Mouse (Mus musculus) layer of hippocampus, postnatal 25 days (tissue): Measurements from ENCODE around the gene Rcsd1. TPM values are rescaled to one million over a fixed set of nuclear protein-coding genes. Genes with fewer than 3 reads are reported as not detected.

Source experiments
- DNase-seq, 2 experiments: peaks; one replicate each; pipeline ENCODE4 v3.0.0; 2022; ENCODE audit warnings: mixed read lengths in 2 of 2, low spot score in 1 of 2; ENCODE audit errors: extremely low spot score in 1 of 2
- total RNA-seq, 2 experiments: library from RNA; stranded (reverse); gene quantifications; 2 replicates each; pipeline ENCODE4 v1.2.3; 2021

Rcsd1 gene
- total RNA-seq, 2 experiments from 2014 or later, result 4.3 to 4.8 TPM

DNA sequence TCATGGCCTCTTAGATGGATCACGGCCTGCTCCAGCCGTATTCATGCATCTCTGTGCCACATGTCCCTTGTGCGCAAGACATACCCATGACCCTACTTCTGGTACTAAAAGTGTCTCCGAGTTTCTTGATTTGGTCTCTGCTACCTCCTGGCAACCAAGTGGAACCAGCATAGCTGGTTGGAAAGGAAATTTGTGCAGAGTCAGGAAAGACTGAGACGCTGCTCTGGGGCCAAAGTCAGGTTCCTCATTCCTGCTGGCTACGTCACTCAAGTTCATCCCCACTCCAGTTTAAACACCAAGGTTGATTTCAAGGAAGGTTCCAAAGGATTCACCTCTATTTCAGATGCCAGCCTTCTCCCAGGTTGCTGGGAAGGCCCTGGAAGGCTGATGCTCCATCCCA, 42.6 kb downstream of the Rcsd1 start:
- DNase-seq, result no peak

- no peak for DNase-seq
These were observed 43.8 kb downstream of the Rcsd1 start for GRCm38 (mm10) chr1:165665758-165666157.

GRCm38 (mm10) chr1:165663277-165663676, 46.3 kb downstream of the Rcsd1 start:
- DNase-seq, result no peak

DNA sequence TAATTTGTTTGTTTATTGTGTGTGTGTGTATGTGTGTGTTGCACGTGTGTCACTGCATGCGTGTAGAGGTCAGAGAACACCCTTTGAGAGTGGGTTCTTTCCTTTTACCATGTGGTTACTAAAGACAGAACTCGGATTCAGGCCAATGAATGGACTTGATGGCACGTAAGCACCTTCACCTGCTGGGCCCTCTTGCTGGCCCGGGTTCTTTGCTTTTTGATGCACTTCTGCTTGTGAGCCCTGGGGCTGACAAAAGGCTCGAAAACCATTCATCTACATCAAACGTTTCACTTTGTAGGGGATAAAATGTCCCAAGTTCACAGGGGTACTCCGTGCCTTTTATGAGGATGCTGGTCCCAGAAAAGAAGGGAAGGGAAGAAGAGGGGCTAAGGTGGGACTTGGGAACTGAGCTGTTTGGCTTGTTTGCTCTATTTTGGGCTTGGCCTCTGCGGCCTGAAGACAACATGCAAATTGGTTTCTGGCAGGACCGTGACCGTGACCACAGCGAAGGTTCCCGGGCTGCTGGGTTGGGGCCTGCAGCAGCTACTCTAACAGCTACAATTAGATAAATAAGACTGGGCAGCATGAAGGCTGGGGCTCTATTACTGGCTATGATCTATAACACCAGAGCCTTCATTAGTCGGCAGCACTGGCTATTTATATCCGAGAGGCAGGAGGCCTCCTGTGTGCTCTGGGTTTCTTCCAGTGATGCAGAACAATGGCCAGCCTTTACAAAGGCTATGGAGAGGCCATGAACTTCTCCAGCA, 46.9 kb downstream of the Rcsd1 start:
- DNase-seq, result no peak

- no peak for DNase-seq
These were observed 47.8 kb downstream of the Rcsd1 start for GRCm38 (mm10) chr1:165661725-165662124.

DNA sequence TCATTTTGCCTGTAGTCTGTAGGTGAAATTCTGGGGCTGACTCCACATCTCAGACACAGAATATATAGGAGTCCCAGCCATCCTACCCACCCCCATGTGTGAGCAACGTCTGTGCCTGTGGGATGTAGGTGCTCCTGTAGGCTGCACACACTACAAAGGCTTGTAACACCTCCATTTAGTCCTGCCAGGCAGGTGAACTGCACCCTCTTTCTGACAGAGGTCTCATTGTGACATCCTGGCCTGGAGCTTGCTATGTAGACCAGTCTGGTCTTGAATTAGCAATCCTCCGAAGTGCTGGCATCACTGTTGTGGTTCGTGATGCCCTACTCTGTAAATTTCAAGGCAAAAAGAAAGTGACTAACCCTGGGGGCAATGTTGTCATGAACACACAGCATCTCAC, 48.4 kb downstream of the Rcsd1 start:
- no peak for DNase-seq

DNA sequence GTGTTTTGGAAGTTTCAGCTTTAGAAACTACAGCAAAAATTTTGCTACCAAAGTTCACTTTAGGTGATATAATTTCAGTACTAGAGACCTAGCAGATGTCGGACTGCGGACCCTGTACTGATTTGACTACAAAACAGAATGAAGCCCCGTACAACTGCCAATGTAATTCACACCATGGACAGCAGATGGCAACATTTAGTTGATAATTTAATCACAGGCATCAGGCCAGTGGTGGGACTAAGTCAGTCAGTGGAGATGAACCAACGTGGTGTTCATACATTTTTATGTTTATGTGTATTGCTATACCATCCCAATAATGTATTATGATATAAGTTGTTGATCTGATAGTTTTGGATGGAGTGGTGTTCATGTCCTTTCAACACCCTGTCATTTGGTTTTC, 48.8 kb downstream of the Rcsd1 start:
- DNase-seq, result peak; percentile 36 to 73

- peak; percentile 46 to 73 for DNase-seq
These were observed 51.0 kb downstream of the Rcsd1 start for GRCm38 (mm10) chr1:165658602-165659001.

GRCm38 (mm10) chr1:165655482-165655881, 54.1 kb downstream of the Rcsd1 start:
- no peak for DNase-seq

- peak in 1 of 2 experiments; percentile 26 for DNase-seq
These were observed 54.5 kb downstream of the Rcsd1 start for GRCm38 (mm10) chr1:165655022-165655421.

DNA sequence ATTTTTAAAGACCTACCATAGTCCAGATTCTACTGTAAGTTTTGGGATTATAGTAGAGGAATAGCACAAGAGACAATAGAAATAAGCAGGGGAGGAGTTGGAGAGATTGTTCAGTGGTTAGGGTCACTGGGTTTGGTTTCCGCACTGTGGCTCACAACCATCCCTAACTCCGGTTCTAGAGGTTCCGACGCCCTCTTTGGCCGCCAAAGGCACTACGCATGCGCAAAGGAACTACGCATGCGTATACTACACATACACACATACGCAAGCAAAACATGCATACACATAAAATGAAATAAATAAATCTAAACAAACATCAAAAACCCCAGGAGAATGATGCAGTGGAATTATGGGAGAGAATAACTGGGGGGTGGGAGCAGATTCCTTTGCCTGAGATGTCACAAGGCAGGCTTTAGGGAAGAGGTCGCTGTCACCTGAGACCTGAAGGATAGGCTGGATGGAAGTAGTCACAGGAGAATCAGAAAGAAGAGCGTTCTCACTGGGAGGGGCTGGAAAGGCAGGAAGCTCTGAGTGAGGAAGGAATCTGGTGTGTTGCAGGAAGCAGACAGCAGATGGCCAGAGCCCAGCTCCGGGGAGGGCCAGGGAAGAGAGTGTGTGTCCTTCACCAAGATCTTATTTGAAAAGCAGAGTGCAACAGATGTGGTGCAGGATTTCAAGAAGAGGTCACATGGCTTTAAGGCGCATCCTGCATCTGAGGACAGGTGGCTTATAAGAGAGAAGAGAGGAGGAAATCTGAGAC, 56.3 kb downstream of the Rcsd1 start:
- no peak for DNase-seq

GRCm38 (mm10) chr1:165652507-165652906, 57.0 kb downstream of the Rcsd1 start:
- DNase-seq, result no peak

GRCm38 (mm10) chr1:165651158-165651557, 58.4 kb downstream of the Rcsd1 start:
- no peak for DNase-seq

GRCm38 (mm10) chr1:165645102-165645501, 64.5 kb downstream of the Rcsd1 start:
- no peak for DNase-seq

DNA sequence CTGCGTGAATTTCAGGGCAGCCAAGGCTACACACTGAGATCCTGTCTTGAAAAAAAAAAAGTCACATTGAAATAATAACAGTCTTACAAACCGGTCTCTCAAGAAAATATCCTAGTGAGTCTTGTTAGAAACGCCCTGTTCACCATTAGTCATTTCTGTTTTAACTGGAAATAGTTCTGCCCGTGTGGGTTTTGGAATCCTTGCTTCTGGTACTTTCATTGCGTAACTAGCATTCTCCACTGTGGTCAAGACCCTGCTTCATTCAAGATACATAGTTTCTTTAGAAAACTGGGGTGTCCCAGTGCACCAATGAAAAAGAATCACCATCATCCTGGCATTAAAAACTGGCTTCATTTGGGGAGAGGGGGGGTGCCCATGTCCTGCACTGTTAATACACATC, 65.8 kb downstream of the Rcsd1 start:
- DNase-seq, result no peak

GRCm38 (mm10) chr1:165642780-165643311, 66.7 kb downstream of the Rcsd1 start:
- DNase-seq, result no peak

GRCm38 (mm10) chr1:165641786-165642771, 67.5 kb downstream of the Rcsd1 start:
- DNase-seq, result peak; percentile 97 to 99

GRCm38 (mm10) chr1:165641271-165641771, 68.2 kb downstream of the Rcsd1 start:
- DNase-seq, result peak; percentile 74 to 78

- DNase-seq, result no peak
These were observed 73.3 kb downstream of the Rcsd1 start for GRCm38 (mm10) chr1:165636289-165636688.
